Mouse (Mus musculus): ENCODE results near the gene Wdr64.

The Wdr64 gene

GRCm38 (mm10) chr1:175698293-175698692 lies at the start of gene Wdr64:
TSS of gene Wdr64 (plus strand) at chr1:175698593.
- DNase-seq: no peak

DNA sequence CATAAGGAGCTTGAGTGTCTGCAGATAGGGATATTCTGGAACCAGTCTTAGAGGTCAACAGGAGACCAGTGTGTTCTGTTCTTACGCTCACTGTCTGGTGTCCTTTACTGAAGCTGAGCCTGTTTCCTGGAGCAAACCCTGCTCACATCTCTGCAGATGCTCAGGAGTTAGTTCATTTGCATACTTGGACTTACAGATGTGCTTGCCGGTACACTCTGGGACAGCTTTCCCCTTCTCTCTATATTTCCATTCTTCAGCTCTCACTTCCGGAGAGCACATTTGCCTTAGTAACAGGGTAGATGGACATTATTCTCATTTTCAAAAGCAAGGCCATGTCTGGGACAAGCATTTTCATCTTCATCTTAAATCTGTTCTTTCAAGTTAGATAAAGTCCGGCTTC lies 49.8 kb upstream of the Wdr64 start:
- DNase-seq: no peak

GRCm38 (mm10) chr1:175659900-175660299 lies 38.5 kb upstream of the Wdr64 start:
- DNase-seq: no peak

DNA sequence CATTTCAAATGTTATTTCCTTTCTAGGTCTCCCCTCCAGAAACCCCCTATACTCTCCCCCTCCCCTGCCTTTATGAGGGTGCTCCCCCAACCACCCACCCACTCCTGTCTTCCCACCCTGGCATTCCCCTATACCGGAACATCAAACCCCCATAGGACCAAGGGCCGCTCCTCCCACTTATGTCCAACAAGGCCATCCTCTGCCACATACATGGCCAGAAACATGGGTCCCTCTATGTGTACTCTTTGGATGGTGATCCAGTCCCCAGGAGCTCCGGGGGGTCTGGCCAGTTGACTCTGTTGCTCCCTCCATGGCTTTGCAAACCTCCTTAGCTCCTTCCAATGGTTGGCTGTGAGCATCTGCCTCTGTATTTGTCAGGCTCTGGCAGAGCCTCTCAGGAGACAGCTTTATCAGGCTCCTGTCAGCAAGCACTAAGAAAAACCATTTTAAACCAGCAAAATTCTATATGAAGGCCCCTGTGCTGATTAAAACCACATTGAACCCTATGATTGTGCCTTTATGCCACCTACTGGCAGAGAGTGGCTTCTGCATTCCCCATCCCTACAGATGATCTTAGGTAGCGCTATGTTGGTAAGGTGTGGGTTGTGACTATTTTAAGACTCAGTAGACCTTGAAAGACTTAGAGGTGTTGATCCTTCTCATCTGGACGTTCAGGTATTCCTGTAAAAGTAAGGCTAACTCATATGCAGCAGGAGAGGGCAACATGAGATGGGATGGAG lies 29.6 kb upstream of the Wdr64 start:
- DNase-seq: peak; percentile 36

- no peak for DNase-seq
Measured at GRCm38 (mm10) chr1:175669456-175669855, 28.9 kb upstream of the Wdr64 start.

- DNase-seq: no peak
Measured at GRCm38 (mm10) chr1:175670042-175670441, 28.4 kb upstream of the Wdr64 start.

- no peak for DNase-seq
Measured at GRCm38 (mm10) chr1:175671626-175672025, 26.8 kb upstream of the Wdr64 start.

- no peak for DNase-seq
Measured at GRCm38 (mm10) chr1:175673563-175674325, 24.6 kb upstream of the Wdr64 start.

DNA sequence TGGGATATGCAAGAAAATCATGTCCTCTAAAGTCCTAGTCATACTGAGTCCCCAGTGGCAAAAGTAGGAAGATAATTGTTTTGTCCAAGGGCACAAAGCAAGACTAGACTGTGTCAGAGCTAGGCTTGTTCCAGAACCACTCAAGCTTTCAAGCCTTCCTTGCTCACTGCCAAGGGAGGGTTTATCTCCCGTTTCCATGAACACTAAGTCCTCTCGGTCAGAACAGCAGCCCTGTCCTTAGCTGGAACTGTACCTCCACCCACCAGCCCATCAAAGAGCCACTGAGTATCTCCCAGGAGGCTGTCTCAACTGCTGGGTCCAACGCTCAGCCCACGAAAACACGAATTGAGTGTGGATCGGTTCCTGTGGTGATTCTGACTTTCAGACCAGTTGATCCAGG lies 23.3 kb upstream of the Wdr64 start:
- no peak for DNase-seq

DNA sequence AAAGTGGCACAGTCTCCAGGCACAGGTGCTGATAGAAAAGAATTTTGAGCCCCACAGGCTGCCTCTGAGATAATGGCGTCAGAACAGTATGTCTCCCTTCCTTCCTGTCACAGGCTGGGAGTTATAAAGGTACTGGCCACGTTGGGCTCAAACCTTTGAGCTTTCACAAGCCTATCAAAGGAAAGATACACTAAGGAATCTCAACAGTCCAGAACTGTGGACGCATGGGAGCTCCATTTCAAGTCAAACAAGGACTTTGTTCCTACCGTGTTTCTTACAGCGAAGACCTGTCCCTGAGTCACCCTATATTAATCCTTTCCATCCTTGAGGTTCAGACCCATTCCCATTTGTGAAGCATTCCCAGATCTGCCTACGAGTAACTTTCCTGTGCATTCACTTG lies 20.9 kb upstream of the Wdr64 start:
- DNase-seq: no peak

DNA sequence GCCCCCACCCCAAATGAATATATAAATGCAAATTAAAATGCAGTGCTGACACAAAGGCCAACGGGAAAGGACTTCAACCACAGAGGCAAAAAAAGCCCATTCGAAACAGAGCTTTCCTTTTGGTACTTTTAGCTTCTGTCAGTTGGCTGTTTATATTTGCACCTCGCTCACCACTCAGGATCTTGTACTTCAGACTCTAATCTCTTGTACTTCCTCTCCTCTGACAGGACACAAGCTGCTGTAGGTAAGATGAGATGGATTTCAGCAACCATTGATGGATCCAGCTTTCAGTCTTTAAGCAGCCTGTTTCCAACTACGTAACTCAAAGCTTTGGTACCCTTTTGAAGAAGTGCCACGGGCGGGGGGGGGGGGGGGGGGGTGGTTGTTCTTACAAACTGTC lies 17.4 kb upstream of the Wdr64 start:
- DNase-seq: no peak

- DNase-seq: no peak
Measured at GRCm38 (mm10) chr1:175691686-175692245, 6.6 kb upstream of the Wdr64 start.

DNA sequence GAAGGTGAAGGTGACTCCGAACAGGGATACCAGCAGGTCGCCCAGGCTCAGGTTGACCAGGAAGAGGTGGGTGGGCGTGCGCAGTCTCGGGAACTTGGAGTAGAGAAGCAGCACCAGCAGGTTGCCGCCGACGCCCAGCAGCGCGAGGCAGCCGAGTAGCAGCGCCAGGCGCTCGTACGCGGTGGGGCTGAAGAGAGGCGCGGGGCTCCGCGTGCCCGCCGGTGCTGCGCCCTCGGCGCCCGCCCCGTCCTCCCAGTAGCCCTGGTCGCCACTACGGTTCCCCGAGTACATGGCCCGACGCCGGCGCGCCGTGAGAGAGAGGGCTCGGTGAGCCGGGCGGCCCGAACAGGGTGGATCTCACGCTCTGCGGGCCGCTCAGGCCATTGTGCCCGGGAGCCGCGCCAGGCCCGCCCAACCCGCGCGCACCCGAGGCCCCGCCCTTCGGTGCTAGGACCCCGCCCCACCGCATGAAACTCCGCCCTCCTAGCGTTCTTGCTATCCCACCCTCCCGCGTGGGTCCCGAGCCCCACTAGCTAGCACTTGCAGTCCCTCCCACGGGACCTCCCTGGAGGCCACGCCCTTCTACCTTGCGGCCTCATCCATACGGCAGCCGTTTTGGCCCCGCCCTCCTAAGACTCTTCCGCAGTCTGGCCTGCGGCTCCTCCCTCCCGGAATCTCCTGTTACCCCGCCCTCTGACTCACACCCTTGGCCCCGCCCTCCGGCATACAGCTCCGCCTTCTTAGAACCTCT lies 6.0 kb upstream of the Wdr64 start, which contains the start of the genes Opn3 and Chml:
Gene Opn3 (minus strand): TSS at position 531 of the 751 bp plus-strand sequence.
Gene Chml (minus strand): TSS at position 656 of the 751 bp plus-strand sequence.
- peak; percentile 99 for DNase-seq

- no peak for DNase-seq
Measured at GRCm38 (mm10) chr1:175692997-175693361, 5.4 kb upstream of the Wdr64 start.

GRCm38 (mm10) chr1:175693429-175693960 lies 4.9 kb upstream of the Wdr64 start:
- peak; percentile 10 for DNase-seq

DNA sequence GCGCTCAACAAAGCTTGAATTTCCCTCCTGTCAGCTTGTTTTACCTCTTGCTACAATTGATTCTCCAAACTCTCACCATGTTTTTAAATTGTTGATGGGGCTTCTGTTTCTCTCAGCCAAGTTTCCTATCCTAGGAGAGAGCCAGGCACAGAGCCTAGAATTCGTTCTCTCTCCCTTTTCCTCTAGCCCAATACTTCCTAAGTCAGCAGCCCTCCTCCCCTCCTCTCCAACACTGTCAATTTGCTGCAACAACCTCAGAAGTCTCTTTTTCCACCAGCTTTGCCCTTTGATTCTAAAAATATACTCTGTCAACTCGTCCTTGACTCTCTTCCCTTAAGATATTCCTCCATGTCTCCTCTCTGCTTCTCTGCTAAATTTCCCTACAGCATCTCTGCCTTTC lies 982 bp downstream of the Wdr64 start:
- no peak for DNase-seq

DNA sequence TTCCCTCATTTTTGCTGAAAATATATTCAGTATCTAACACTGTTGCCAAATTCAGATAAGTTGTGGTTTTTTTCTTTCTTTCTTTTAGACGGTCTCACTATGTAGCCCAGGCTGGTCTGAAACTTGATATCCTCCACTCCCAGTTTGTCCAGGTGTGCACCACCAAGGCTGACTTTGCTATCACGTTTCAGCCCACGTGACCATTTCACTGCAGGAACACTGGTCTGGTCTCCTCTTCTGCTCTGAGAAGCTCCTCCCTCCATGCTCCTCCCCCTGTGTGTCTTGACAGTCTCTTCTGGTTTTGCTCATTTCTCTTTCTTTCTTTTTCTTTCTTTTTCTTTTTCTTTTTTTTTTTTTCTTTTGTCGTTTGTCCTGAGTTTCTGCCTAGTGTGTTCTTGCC lies 1.4 kb downstream of the Wdr64 start:
- no peak for DNase-seq

DNA sequence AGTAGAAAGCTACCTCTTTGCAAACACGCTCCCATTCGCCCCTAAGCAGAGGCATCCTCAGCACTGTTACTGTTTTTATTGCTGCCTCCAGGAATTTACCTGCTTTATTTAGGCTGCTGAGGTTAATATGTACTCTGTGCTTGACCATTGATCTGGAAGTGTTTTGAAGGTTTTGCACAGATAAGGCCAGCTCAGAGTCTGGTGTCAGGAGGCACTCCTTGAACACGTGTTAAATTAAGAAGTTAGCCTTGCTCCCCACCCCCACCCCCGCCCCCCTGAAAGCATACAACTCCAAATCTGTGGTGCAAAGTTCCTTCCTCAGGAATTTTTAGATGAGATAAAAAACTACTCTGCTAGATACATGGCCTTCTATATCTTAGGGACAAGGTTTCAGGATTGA lies 2.8 kb downstream of the Wdr64 start:
- DNase-seq: no peak

DNA sequence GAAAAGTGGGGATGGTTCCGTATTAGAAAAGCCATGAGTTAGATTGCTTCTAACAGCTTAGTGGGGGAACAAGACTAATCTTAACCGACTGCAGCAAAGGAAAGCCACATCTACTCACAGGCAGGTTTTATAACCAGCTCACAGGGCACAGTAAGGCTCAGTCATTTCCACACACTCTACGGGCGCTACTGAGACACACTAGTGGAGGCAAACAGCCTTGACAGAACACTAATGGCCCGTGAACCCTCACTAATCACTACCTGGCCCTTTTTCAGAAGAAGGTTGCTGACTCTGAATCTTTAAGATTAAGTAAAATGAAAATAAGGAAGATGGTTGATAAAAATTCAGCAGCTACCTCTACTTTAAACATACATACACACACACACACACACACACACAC lies 9.2 kb downstream of the Wdr64 start:
- no peak for DNase-seq

- no peak for DNase-seq
Measured at GRCm38 (mm10) chr1:175708013-175708412, 9.6 kb downstream of the Wdr64 start.

DNA sequence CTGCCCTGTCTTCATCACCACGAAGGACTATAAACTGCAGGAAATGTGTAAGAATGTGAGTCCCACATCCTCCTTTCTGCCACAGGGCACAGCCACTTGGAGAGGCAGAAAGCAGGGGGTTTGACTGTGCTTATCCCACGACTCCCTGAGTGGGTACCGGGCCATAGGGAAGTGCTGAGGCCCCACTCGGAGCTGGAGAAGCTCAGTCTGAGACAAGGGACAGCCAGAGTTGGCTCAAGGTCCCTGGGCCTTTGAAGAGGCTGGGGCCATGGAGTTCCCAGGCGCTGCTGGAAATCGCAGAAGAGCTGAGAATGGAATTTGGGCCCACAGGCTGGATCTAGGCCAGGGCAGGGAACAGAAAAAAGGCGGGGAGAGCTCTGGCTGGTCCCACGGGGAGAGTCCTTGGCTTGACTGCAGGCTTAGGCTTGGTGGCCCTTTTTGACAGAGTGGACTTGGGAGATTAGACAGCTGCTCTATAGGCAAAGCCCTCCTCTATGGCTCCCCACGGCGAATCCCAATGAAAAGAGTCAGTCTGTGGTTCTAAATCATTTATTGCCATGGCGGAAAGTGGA lies 14.0 kb downstream of the Wdr64 start:
- DNase-seq: no peak

GRCm38 (mm10) chr1:175716832-175717231 lies 18.4 kb downstream of the Wdr64 start:
- DNase-seq: no peak

DNA sequence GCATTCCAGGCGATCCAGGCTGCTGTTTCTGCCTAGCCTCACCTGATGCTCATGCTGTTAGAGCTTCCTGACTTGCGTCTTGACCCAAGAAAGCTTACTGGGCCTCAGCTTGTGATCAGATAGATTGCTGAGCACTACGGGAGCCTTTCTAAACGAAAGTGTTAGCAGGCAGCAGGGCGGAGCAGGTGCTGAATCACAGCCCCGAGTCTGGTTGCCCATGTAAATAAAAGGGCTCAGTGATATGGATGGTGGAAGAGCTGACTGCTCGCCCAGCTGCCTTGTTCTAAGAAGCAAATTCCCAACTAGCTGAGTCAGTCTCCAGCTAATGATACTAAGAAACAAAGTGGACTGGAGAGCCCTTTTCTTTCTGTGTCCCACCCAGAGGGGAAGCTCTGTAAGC lies 27.4 kb downstream of the Wdr64 start:
- no peak for DNase-seq

All from kidney, adult 18-20 months (tissue).